Mouse (Mus musculus) olfactory bulb, adult 2 months (tissue): ENCODE data around the gene Otof. TPM values are rescaled to one million over a fixed set of nuclear protein-coding genes. Genes with fewer than 3 reads are reported as not detected.

Experiments
- H3K27ac ChIP-seq: fragments of 200-500 bp; 2 replicates; pipeline ENCODE4 v1.5.1; 2012; ENCODE audit warnings: low read depth, low read length; ENCODE audit not compliant: insufficient read depth
- H3K4me1 ChIP-seq: fragments of 200-500 bp; 2 replicates; pipeline ENCODE4 v1.6.1; 2012; ENCODE audit warnings: low read length; ENCODE audit not compliant: control insufficient read depth, insufficient read depth
- H3K4me3 ChIP-seq: fragments of 200-500 bp; 2 replicates; pipeline ENCODE4 v1.5.1; 2012; ENCODE audit warnings: mild to moderate bottlenecking, low read depth, low read length, moderate library complexity; ENCODE audit not compliant: insufficient read depth
- CTCF ChIP-seq: fragments of 200-500 bp; IDR thresholded peaks from 2 replicates; pipeline ENCODE4 v1.5.1; 2012; ENCODE audit warnings: low read depth, mild to moderate bottlenecking, low read length, moderate library complexity; ENCODE audit not compliant: insufficient read depth
- POLR2A ChIP-seq: fragments of 200-500 bp; IDR thresholded peaks from 2 replicates; pipeline ENCODE4 v1.6.1; 2012; ENCODE audit warnings: mild to moderate bottlenecking, low read depth, low read length, moderate library complexity; ENCODE audit not compliant: insufficient read depth
- WGBS: fragments of 180-500 bp; shearing (Covaris S2); methylation state at CpG from one replicate; pipeline ENCODE4 v1.1.7; 2018; 5-methylcytosine and 5-hydroxymethylcytosine counted together
- polyA plus RNA-seq: library from polyadenylated mRNA; stranded (reverse); fragments of >200 nt; gene quantifications from 2 replicates; pipeline ENCODE4 v1.2.4, GENCODE M21; 2012; ENCODE audit warnings: low replicate concordance; ENCODE audit not compliant: missing spikeins, insufficient read depth, insufficient read length

The Otof gene
- polyA plus RNA-seq, 1 experiment, result not detected

DNA sequence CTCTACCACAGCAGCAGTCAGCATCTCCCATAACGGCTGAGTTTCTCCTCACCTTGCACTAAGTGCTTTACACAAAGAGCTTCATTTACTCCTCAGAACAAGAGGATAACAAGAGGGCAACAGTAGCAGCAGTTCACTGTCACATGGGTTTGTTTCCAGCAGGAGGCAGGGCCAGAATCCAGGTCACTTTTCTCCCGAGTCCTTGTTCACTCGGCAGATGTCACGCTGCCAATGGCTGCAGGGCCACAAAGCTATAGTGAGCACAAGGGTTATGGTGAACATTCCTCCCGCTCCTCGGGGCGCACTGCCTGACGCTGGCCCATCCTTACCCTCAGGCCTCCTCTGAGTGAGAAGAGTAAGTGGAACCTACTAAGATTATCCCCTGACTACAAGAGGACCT, 21.8 kb upstream of the Otof start:
- H3K4me1 ChIP-seq, result no peaks in the 10 kb centered on the region
- no peak for TF ChIP-seq CTCF
- no peak for TF ChIP-seq POLR2A
- 72% methylated on average over 8 of the region's 8 CpGs for WGBS
- H3K4me3 ChIP-seq, result no peak overlapping the region
- no peak overlapping the region for H3K27ac ChIP-seq

DNA sequence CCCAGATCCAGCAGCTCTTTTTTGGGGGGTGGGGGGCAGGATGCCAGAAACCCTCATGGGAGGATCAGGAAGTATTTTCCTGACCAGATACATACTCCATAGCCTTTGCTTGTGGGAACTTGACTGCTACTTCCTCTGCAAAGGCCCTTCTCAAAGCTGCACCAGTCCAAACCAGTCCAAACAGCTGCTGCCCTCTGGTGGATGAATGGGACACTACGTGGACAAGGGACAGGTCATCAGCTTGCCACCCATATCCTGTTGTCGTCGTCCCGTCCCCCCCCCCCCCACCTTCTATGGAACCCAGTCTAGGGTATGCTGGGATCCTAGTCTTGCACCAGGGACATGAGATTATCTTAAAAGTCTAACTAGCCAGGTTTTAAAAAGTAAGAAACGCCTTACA, 20.6 kb upstream of the Otof start:
- Histone ChIP-seq H3K27ac (no peak overlapping the region), H3K4me3 (no peak overlapping the region), H3K4me1 (no peaks in the 10 kb centered on the region)
- WGBS, result 18% methylated on average over 5 of the region's 5 CpGs
- TF ChIP-seq CTCF (peak; percentile 25; the same call in 1 of the 2 replicates), POLR2A (no peak)

DNA sequence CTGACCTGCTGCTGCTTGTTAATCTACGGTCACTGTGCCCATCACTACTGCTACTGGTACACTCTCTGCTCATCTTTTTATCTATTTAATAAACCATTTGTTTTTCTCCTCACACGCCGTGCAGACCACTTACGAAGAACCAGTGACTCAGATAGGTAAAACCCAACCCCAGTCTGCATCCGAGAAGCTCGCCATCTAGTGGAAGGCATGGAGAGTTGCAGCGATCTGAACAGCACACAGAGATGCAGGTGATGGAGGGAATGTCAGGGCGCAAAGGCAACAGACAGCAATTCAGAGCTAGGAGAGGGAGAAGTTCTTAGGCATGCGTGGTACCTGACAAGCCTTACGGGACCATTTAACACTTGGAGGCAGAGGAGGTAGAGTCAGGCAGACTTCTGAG, 14.8 kb upstream of the Otof start:
- TF ChIP-seq CTCF (peak; percentile 63), POLR2A (no peak)
- Histone ChIP-seq H3K27ac (no peak overlapping the region), H3K4me3 (no peak overlapping the region), H3K4me1 (no peaks in the 10 kb centered on the region; the same call in 1 of the 2 replicates)
- WGBS, result 30% methylated on average over 10 of the region's 10 CpGs

DNA sequence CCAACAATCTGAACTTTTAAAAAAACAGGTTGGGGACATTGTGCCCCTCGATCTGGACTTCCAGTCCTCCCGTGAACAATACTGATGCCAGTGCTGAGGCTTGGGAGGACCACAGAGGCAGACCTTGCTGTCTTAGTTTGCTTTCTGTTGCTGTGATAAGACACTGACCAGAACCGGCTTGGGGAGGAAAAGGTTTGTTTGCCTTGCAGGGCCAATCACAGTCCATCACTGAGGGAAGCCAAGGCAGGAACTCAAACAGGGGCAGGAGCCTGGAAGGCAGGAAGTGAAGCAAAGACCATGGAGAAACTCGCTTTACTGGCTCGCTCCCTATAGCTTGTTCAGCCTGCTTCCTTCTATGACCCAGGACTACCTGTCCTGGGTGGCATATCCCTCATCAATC, 10.4 kb upstream of the Otof start:
- Histone ChIP-seq H3K4me3 (no peak overlapping the region), H3K27ac (no peak overlapping the region), H3K4me1 (peaks cover 3% of the 10 kb centered on the region)
- TF ChIP-seq POLR2A (no peak), CTCF (no peak)
- WGBS, result 87% methylated on average over 5 of the region's 5 CpGs

DNA sequence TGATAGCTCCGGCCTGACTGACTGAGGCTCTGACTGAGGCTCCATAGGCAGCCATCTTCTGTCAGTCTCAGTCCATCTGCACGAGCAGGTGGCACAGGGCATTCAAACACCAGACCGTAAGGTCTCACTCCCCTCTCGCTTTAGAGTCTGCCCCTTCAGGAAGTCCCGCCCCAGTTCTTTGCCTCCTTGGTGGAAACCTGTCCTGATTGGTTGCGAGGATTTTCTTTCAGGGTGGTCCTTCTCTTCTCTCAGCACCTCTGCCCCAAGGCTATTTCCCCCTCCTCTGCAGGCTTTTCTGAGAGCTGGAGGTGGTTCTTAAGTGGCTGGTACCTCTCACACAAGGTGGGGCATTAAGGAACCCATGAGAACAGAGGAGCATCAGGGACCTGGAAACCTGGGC, 8.7 kb upstream of the Otof start:
- TF ChIP-seq CTCF (no peak), POLR2A (no peak)
- H3K27ac ChIP-seq, result no peak overlapping the region

DNA sequence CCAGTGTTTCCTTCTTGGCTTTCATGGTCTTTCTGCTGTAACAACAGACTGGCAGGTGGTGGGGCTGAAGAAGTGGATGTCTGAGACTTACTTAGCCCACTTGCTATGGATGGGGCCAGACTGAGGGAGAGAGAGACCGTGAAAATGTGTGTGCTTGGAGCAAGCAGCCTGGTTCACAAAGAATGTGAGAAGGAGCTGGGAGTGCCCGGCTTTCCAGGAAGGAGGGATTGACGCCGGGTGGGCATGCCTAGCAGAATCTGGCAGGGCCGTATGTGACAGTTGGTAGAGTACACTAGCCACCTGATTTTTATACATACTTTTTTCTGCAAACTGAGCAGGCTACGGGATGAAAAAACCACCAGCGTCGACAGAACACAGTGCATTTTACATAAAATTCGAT, 4.6 kb upstream of the Otof start:
- Histone ChIP-seq H3K27ac (no peak overlapping the region), H3K4me3 (no peak overlapping the region), H3K4me1 (peaks cover 22% of the 10 kb centered on the region)
- TF ChIP-seq POLR2A (no peak), CTCF (no peak)
- 45% methylated on average over 9 of the region's 9 CpGs for WGBS

More for the DNA sequence above, 8.7 kb upstream of the Otof start:
- Histone ChIP-seq H3K4me1 (peaks cover 11% of the 10 kb centered on the region), H3K4me3 (no peak overlapping the region)
- WGBS, result 79% methylated on average over 6 of the region's 6 CpGs

DNA sequence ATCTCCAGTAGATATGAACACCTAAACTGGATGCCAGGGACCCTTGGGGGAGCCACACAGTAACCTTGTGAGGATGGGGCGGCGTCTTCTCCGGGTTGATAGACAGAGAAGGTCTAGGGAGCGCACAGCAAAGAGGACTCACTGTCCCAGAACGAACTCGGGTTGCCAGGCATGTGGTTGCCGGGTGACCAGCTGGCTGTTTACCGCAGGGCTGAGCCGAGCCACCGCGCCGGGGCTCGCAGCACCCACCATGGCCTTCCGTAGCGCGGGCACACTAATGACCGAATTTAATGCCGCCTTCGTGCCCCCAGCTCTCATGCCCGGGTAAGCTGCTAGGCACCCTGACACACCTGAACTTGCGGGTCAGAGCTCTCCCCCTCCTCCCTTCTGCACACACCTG, 4.1 kb upstream of the Otof start, which contains the start of gene 1700001C02Rik:
Gene 1700001C02Rik, plus strand, starts transcription at position 187 of the 400 bp plus-strand sequence.
- WGBS, result 19% methylated on average over 21 of the region's 21 CpGs
- H3K27ac ChIP-seq, result no peak within 1 kb of the TSS
- no peak within 1 kb of the TSS for H3K4me3 ChIP-seq
- H3K4me1 ChIP-seq, result peaks cover 25% of the 10 kb centered on the region
- no peak for TF ChIP-seq POLR2A
- no peak for TF ChIP-seq CTCF

DNA sequence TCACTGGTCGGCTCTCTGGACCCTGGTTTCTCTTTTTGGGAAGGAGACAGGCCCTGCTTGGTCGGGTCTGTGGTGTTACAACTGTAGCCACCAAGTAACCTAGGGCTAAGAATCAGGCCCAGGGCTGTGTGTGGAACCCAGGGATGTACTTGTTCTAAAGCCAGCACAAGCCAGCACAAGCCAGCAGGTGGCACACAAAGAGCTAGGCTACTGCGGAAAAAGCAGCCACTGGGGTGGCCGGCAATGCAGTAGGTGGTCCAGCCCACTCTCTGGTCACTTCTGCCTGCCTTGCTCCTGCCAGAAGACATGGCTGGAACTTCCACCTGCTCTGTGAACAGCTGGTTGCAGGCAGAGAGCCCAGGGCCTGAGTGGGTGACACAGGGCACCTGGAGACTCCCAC, 1.6 kb downstream of the Otof start:
- Histone ChIP-seq H3K4me1 (peaks cover 21% of the 10 kb centered on the region), H3K27ac (no peak overlapping the region), H3K4me3 (no peak overlapping the region)
- 56% methylated on average over 4 of the region's 4 CpGs for WGBS
- no peak for TF ChIP-seq POLR2A
- TF ChIP-seq CTCF, result no peak

DNA sequence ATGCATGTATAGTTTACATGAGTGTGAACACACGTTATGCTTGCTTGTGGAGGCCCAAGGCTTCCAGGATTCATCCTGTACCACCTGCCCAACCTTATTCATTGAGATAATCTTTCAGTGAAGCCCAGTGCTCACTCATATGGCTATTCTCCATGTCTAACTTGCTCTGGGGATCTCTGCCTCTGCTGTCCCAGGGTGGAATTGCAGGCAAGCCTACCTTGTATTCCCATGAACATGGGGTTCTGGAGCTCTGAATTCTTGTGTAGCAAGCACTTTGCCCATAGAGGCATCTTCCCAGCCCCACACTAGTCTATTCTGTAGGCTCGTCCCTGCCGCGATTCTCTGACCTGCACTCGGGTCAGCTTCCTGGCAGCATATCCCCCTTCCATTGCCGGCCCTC, 5.7 kb downstream of the Otof start:
- no peak for TF ChIP-seq POLR2A
- no peak for TF ChIP-seq CTCF
- 63% methylated on average over 6 of the region's 6 CpGs for WGBS
- peaks cover 8% of the 10 kb centered on the region for H3K4me1 ChIP-seq
- H3K4me3 ChIP-seq, result no peak overlapping the region
- no peak overlapping the region for H3K27ac ChIP-seq
